Mouse (Mus musculus) lung, postnatal 0 days (tissue): Measurements from ENCODE around the gene Rnf123. TPM values are rescaled to one million over a fixed set of nuclear protein-coding genes. Genes with fewer than 3 reads are reported as not detected.
A peak's percentile ranks its signal among the peaks of the same experiment; 100 is the strongest.

Experiments
- ATAC-seq: fragments of 200-750 bp; cut with Nextera tagmentation; 2 replicates; pipeline ENCODE4 v1.8.0; 2017; ENCODE audit warnings: moderate library complexity
- DNase-seq: peaks from one replicate; pipeline ENCODE4 v3.0.0-alpha.2; 2016; ENCODE audit warnings: low spot score
- H3K27ac ChIP-seq: fragments of 300-500 bp; sonication (generic); 2 replicates; pipeline ENCODE4 v1.5.1; 2014; ENCODE audit warnings: antibody characterized with exemption, mild to moderate bottlenecking, low read length, mixed read lengths
- H3K27me3 ChIP-seq: fragments of 300-500 bp; sonication (generic); replicated peaks from 2 replicates; pipeline ENCODE4 v1.6.1; 2014; ENCODE audit warnings: low read length, mixed read lengths; ENCODE audit not compliant: insufficient read depth
- H3K36me3 ChIP-seq: fragments of 300-500 bp; sonication (generic); 2 replicates; pipeline ENCODE4 v1.6.1; 2014; ENCODE audit warnings: low read length, mixed read lengths; ENCODE audit not compliant: insufficient read depth
- H3K4me1 ChIP-seq: fragments of 300-500 bp; sonication (generic); 2 replicates; pipeline ENCODE4 v1.6.1; 2014; ENCODE audit warnings: antibody characterized with exemption, low read depth, low read length, mixed read lengths; ENCODE audit not compliant: insufficient read depth
- H3K4me2 ChIP-seq: fragments of 300-500 bp; sonication (generic); replicated peaks from 2 replicates; pipeline ENCODE4 v1.6.1; 2014; ENCODE audit warnings: low read depth, mild to moderate bottlenecking, low read length, moderate library complexity, mixed read lengths
- H3K4me3 ChIP-seq: fragments of 300-500 bp; sonication (generic); 2 replicates; pipeline ENCODE4 v1.5.1; 2014; ENCODE audit warnings: low read depth, low read length
- H3K9ac ChIP-seq: fragments of 300-500 bp; sonication (generic); replicated peaks from 2 replicates; pipeline ENCODE4 v1.6.1; 2014; ENCODE audit warnings: low read depth, mild to moderate bottlenecking
- H3K9me3 ChIP-seq: fragments of 300-500 bp; sonication (generic); 2 replicates; pipeline ENCODE4 v1.6.1; 2016; ENCODE audit warnings: low read length, mixed read lengths
- CTCF ChIP-seq: IDR thresholded peaks from 2 replicates; pipeline ENCODE4 v1.5.1; 2016; ENCODE audit warnings: antibody characterized with exemption, mild to moderate bottlenecking
- EP300 ChIP-seq: IDR thresholded peaks from 2 replicates; pipeline ENCODE4 v1.6.1; 2016; ENCODE audit warnings: antibody characterized with exemption, mild to moderate bottlenecking, control low read depth
- WGBS: fragments of 180-500 bp; shearing (Covaris S2); extraction: QIAGEN DNeasy Blood & Tissue Kit; methylation state at CpG from one replicate; pipeline ENCODE4 v1.1.7; 2014; 5-methylcytosine and 5-hydroxymethylcytosine counted together
- polyA plus RNA-seq: library from polyadenylated mRNA; unstranded; fragments of >200 nt; fragmentation: Nextera tagmentation; extraction: Ambion mirVana; gene quantifications from 2 replicates; pipeline ENCODE4 v1.2.1, GENCODE M21; 2015

Rnf123 gene
- polyA plus RNA-seq, 1 experiment from 2014 or later = 19.7 TPM

DNA sequence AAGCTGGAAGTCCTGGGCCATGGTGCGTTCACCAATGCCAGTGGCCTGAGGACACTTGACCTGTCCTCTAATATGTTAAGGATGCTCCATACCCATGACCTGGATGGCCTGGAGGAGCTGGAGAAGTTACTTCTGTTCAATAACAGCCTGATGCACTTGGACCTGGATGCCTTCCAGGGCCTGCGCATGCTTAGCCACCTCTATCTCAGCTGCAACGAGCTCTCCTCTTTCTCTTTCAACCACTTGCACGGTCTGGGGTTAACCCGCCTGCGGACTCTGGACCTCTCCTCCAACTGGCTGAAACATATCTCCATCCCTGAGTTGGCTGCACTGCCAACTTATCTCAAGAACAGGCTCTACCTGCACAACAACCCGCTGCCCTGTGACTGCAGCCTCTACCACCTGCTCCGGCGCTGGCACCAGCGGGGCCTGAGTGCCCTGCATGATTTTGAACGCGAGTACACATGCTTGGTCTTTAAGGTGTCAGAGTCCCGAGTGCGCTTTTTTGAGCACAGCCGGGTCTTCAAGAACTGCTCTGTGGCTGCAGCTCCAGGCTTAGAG, 29.4 kb downstream of the Rnf123 start:
- Histone ChIP-seq H3K36me3 (peaks cover 21% of the 10 kb centered on the region), H3K9ac (no peak overlapping the region), H3K4me2 (no peak overlapping the region), H3K9me3 (no peaks in the 10 kb centered on the region), H3K4me1 (peaks cover 7% of the 10 kb centered on the region; the same call in 1 of the 2 replicates), H3K27me3 (no peaks in the 10 kb centered on the region), H3K4me3 (no peak overlapping the region), H3K27ac (no peak overlapping the region)
- 76% methylated on average over 15 of the region's 15 CpGs for WGBS
- ATAC-seq (no peak), DNase-seq (no peak)
- TF ChIP-seq CTCF = no peak
- no peak for TF ChIP-seq EP300

GRCm38 (mm10) chr9:108052885-108053664, 30.1 kb downstream of the Rnf123 start, which contains the start of gene Amigo3:
Gene Amigo3, plus strand, starts transcription at chr9:108053159.
- no peaks in the 10 kb centered on the region for H3K27me3 ChIP-seq
- ATAC-seq (peak; percentile 74), DNase-seq (peak; percentile 98)
- peaks cover 15% of the 10 kb centered on the region; the same call in 1 of the 2 replicates for H3K36me3 ChIP-seq
- H3K9ac ChIP-seq = no peak within 1 kb of the TSS
- H3K4me2 ChIP-seq = peak within 1 kb of the TSS; percentile 39
- TF ChIP-seq CTCF = peak; percentile 97
- no peak for TF ChIP-seq EP300
- no peak within 1 kb of the TSS for H3K4me3 ChIP-seq
- peaks cover 7% of the 10 kb centered on the region; the same call in 1 of the 2 replicates for H3K4me1 ChIP-seq
- 52% methylated on average over 20 of the region's 20 CpGs for WGBS
- H3K27ac ChIP-seq = 0 out of 2 replicates have a peak within 1 kb of the TSS, but pooled peaks have one; percentile 39
- H3K9me3 ChIP-seq = no peaks in the 10 kb centered on the region

DNA sequence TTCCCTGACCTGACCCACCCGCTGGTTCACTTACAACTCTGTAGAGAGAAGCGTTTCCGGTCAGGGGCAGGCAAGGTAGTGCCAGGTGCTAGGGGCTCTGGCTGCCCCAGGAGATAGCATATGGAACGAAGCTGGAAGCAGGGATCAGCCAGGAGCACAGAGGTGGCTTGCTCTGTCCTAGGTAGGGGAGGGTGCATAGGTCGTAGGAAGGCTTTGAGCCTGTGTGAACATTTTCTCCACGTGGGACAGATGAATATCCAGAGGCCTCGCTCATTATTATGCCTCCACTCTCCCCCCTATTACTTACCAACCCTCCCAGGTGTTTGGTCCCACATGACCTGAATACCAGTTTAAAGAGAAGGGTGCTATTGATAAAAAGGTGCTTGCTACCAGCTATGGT, 30.7 kb downstream of the Rnf123 start:
- no peak for ATAC-seq
- H3K27me3 ChIP-seq = no peaks in the 10 kb centered on the region
- WGBS = 75% methylated on average over 7 of the region's 7 CpGs
- H3K4me3 ChIP-seq = no peak overlapping the region
- H3K4me2 ChIP-seq = no peak overlapping the region
- peaks cover 12% of the 10 kb centered on the region; the same call in 1 of the 2 replicates for H3K36me3 ChIP-seq
- DNase-seq = no peak
- no peaks in the 10 kb centered on the region for H3K9me3 ChIP-seq
- no peak overlapping the region for H3K9ac ChIP-seq
- H3K4me1 ChIP-seq = peaks cover 7% of the 10 kb centered on the region; the same call in 1 of the 2 replicates
- no peak for TF ChIP-seq CTCF
- no peak for TF ChIP-seq EP300
- no peak overlapping the region for H3K27ac ChIP-seq

DNA sequence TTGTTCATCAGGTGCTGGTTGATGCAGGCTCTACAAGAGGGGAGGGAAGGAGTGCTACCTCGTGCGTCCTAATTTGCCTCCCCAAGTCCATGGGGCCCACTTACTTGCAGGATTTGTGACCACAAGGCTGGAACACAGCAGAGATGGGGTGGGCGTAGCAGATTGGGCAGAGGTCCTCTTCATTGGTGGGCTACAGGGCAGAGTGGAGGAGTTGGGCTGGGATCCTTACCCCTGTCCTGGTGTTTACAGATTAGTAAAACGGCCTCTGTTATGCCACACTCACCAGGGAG, 31.3 kb downstream of the Rnf123 start:
- no peak overlapping the region for H3K27ac ChIP-seq
- 83% methylated on average over 4 of the region's 4 CpGs for WGBS
- no peaks in the 10 kb centered on the region for H3K9me3 ChIP-seq
- H3K27me3 ChIP-seq = no peaks in the 10 kb centered on the region
- H3K36me3 ChIP-seq = peaks cover 10% of the 10 kb centered on the region; the same call in 1 of the 2 replicates
- DNase-seq (no peak), ATAC-seq (no peak)
- no peak for TF ChIP-seq EP300
- no peak for TF ChIP-seq CTCF
- H3K4me1 ChIP-seq = peaks cover 7% of the 10 kb centered on the region; the same call in 1 of the 2 replicates
- no peak overlapping the region for H3K4me2 ChIP-seq
- H3K4me3 ChIP-seq = no peak overlapping the region
- no peak overlapping the region for H3K9ac ChIP-seq

DNA sequence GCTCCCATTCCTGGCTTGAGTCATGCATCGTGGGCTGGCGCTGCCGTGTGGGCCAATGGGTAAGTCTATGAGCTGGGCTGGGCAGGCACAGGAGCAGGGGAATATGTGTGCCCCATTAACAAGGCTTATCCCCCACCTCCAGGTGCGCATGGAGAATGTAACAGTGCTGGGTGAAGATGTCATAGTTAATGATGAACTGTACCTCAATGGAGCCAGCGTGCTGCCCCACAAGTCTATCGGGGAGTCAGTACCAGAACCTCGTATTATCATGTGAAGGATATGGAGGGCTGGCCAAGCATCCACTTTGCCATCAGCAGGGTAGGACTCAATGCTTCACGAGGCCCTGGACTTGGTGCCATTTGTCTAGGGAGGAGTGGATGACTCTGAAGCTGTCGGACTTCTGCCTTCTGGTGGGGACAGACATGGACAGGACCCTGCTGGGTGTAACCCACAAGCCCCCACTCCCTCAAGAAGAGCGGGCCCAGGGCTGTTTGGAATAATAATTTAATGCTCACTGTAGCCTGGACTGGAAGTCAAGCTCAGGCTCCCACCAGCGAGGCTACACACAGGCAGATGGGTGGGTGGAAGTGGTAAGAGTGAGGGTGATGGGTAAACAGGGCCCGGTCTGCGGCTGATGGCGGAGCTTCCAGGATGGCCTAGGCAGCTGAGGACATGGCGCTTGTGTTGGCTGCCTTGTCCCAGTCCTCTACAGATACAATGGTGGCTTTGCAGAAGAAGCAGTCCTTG, 31.8 kb downstream of the Rnf123 start:
- no peaks in the 10 kb centered on the region for H3K9me3 ChIP-seq
- H3K4me2 ChIP-seq = no peak overlapping the region
- H3K27me3 ChIP-seq = no peaks in the 10 kb centered on the region
- no peak overlapping the region for H3K9ac ChIP-seq
- WGBS = 92% methylated on average over 15 of the region's 15 CpGs
- H3K36me3 ChIP-seq = peaks cover 5% of the 10 kb centered on the region; the same call in 1 of the 2 replicates
- ATAC-seq (no peak), DNase-seq (no peak)
- H3K4me1 ChIP-seq = peaks cover 7% of the 10 kb centered on the region; the same call in 1 of the 2 replicates
- no peak overlapping the region for H3K4me3 ChIP-seq
- no peak for TF ChIP-seq CTCF
- no peak for TF ChIP-seq EP300
- H3K27ac ChIP-seq = no peak overlapping the region
